Mouse (Mus musculus) lung, postnatal 0 days (tissue): ENCODE measurements around the gene Tbc1d14. TPM values are rescaled to one million over a fixed set of nuclear protein-coding genes. Genes with fewer than 3 reads are reported as not detected.
A peak's percentile ranks its signal among the peaks of the same experiment; 100 is the strongest.

Source experiments
- ATAC-seq: fragments of 200-750 bp; cut with Nextera tagmentation; 2 replicates; pipeline ENCODE4 v1.8.0; 2017; ENCODE audit warnings: moderate library complexity
- DNase-seq: peaks from one replicate; pipeline ENCODE4 v3.0.0-alpha.2; 2016; ENCODE audit warnings: low spot score
- H3K27ac ChIP-seq: fragments of 300-500 bp; sonication (generic); 2 replicates; pipeline ENCODE4 v1.5.1; 2014; ENCODE audit warnings: antibody characterized with exemption, mild to moderate bottlenecking, low read length, mixed read lengths
- H3K27me3 ChIP-seq: fragments of 300-500 bp; sonication (generic); replicated peaks from 2 replicates; pipeline ENCODE4 v1.6.1; 2014; ENCODE audit warnings: low read length, mixed read lengths; ENCODE audit not compliant: insufficient read depth
- H3K36me3 ChIP-seq: fragments of 300-500 bp; sonication (generic); 2 replicates; pipeline ENCODE4 v1.6.1; 2014; ENCODE audit warnings: low read length, mixed read lengths; ENCODE audit not compliant: insufficient read depth
- H3K4me1 ChIP-seq: fragments of 300-500 bp; sonication (generic); 2 replicates; pipeline ENCODE4 v1.6.1; 2014; ENCODE audit warnings: antibody characterized with exemption, low read depth, low read length, mixed read lengths; ENCODE audit not compliant: insufficient read depth
- H3K4me2 ChIP-seq: fragments of 300-500 bp; sonication (generic); replicated peaks from 2 replicates; pipeline ENCODE4 v1.6.1; 2014; ENCODE audit warnings: low read depth, mild to moderate bottlenecking, low read length, moderate library complexity, mixed read lengths
- H3K4me3 ChIP-seq: fragments of 300-500 bp; sonication (generic); 2 replicates; pipeline ENCODE4 v1.5.1; 2014; ENCODE audit warnings: low read depth, low read length
- H3K9ac ChIP-seq: fragments of 300-500 bp; sonication (generic); replicated peaks from 2 replicates; pipeline ENCODE4 v1.6.1; 2014; ENCODE audit warnings: low read depth, mild to moderate bottlenecking
- H3K9me3 ChIP-seq: fragments of 300-500 bp; sonication (generic); 2 replicates; pipeline ENCODE4 v1.6.1; 2016; ENCODE audit warnings: low read length, mixed read lengths
- CTCF ChIP-seq: IDR thresholded peaks from 2 replicates; pipeline ENCODE4 v1.5.1; 2016; ENCODE audit warnings: antibody characterized with exemption, mild to moderate bottlenecking
- EP300 ChIP-seq: IDR thresholded peaks from 2 replicates; pipeline ENCODE4 v1.6.1; 2016; ENCODE audit warnings: antibody characterized with exemption, mild to moderate bottlenecking, control low read depth
- WGBS: fragments of 180-500 bp; shearing (Covaris S2); extraction: QIAGEN DNeasy Blood & Tissue Kit; methylation state at CpG from one replicate; pipeline ENCODE4 v1.1.7; 2014; 5-methylcytosine and 5-hydroxymethylcytosine counted together
- polyA plus RNA-seq: library from polyadenylated mRNA; unstranded; fragments of >200 nt; fragmentation: Nextera tagmentation; extraction: Ambion mirVana; gene quantifications from 2 replicates; pipeline ENCODE4 v1.2.1, GENCODE M21; 2015

Gene Tbc1d14
- polyA plus RNA-seq, 1 experiment from 2014 or later: 15.0 TPM

- ATAC-seq: no peak
These were observed 25.3 kb upstream of the Tbc1d14 start for GRCm38 (mm10) chr5:36618356-36618755.

DNA sequence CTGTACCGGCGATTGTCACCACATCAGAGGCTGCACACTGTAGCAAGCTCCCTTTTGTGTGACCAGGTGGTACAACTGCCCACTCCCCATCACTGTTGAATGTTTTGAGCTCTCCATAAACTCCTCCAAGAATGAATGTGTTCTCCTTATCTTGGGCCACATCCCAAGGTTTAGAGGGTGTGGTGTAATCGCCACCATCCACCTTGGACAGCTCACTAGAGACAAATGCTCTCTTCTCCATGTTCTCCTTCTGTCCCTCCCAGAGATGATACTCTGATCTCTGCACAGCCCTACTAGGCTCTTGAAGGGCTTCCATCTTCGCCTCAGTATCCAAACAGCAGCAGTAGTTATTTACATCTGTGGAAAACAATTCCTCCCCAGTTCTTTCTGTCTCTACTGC is 21.0 kb upstream of the Tbc1d14 start:
- Histone ChIP-seq H3K27me3 (no peaks in the 10 kb centered on the region), H3K27ac (no peak overlapping the region), H3K4me2 (no peak overlapping the region), H3K9ac (no peak overlapping the region), H3K9me3 (no peaks in the 10 kb centered on the region), H3K4me3 (no peak overlapping the region), H3K36me3 (peaks cover 14% of the 10 kb centered on the region), H3K4me1 (no peaks in the 10 kb centered on the region)
- DNase-seq: no peak
- no peak for TF ChIP-seq EP300
- TF ChIP-seq CTCF: no peak
- no peak for ATAC-seq
- WGBS: 90% methylated on average over 4 of the region's 4 CpGs

More at GRCm38 (mm10) chr5:36618356-36618755, 25.3 kb upstream of the Tbc1d14 start:
- Histone ChIP-seq H3K27ac (no peak overlapping the region), H3K9ac (no peak overlapping the region), H3K4me3 (no peak overlapping the region), H3K27me3 (no peaks in the 10 kb centered on the region), H3K4me1 (no peaks in the 10 kb centered on the region), H3K9me3 (no peaks in the 10 kb centered on the region), H3K36me3 (peaks cover 14% of the 10 kb centered on the region), H3K4me2 (no peak overlapping the region)
- DNase-seq: no peak
- TF ChIP-seq EP300 (no peak), CTCF (no peak)
- WGBS: 49% methylated on average over 4 of the region's 4 CpGs

DNA sequence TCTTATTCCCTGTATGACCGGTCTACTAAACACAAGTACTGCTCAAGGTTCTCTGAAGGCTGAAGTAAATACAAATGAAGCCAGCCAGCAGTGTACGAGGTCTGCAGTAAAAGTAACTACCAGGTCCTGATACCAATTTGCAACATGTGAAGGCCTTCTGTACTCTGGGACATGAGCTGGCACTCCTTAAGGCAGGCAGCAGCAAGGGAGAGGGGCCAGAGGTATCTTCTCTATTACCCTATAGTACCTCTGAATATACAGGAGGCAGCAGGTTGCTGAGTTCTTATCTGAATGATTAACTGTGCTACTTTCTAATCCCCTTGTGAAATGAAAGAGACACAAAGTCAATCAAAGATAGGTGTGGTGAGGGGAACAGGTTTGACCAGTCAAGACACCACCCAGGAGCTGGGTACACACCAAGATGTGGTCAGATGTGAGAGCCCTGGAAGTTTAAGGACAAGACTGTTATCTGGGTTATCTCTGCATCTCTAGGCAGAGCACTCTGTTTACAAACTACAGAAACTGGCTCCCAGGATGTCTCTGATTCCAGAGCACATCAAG is 15.9 kb upstream of the Tbc1d14 start:
- no peak overlapping the region for H3K4me2 ChIP-seq
- no peaks in the 10 kb centered on the region for H3K27me3 ChIP-seq
- no peaks in the 10 kb centered on the region for H3K36me3 ChIP-seq
- no peak overlapping the region for H3K27ac ChIP-seq
- no peak for TF ChIP-seq EP300
- TF ChIP-seq CTCF: no peak
- H3K9me3 ChIP-seq: no peaks in the 10 kb centered on the region
- H3K4me3 ChIP-seq: no peak overlapping the region
- WGBS: 85% methylated on average over 2 of the region's 2 CpGs
- H3K4me1 ChIP-seq: no peaks in the 10 kb centered on the region
- no peak overlapping the region for H3K9ac ChIP-seq
- ATAC-seq (no peak), DNase-seq (no peak)

GRCm38 (mm10) chr5:36603031-36603430 is 10.0 kb upstream of the Tbc1d14 start:
- H3K9ac ChIP-seq: no peak overlapping the region
- no peak overlapping the region for H3K4me2 ChIP-seq
- TF ChIP-seq EP300 (no peak), CTCF (peak; percentile 76)
- no peaks in the 10 kb centered on the region for H3K27me3 ChIP-seq
- DNase-seq (no peak), ATAC-seq (peak; percentile 47; the same call in 1 of the 2 replicates)
- WGBS: 78% methylated on average over 5 of the region's 5 CpGs
- H3K9me3 ChIP-seq: no peaks in the 10 kb centered on the region
- no peak overlapping the region for H3K27ac ChIP-seq
- no peak overlapping the region for H3K4me3 ChIP-seq
- H3K36me3 ChIP-seq: peaks cover 11% of the 10 kb centered on the region; the same call in 1 of the 2 replicates
- no peaks in the 10 kb centered on the region for H3K4me1 ChIP-seq

DNA sequence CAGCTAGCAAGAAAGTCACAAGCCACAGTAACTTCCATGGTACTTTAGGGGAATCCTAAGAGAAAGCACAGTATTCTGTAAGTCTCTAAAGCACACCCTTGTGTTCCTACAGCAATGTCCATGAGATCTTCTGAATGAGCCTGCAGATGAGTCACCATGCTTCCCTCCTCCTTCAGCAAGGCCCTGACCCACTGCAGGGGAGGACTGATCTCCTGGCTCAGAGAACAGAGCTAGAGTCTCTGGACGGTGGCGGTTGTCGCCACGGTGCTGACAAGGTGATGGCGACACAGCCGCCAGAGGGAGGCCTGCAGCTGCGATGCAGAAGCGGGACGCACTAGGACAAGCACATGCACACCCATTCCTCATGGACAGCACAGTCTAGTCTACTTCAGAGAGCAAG is 9.0 kb upstream of the Tbc1d14 start:
- 76% methylated on average over 9 of the region's 9 CpGs for WGBS
- Histone ChIP-seq H3K4me1 (no peaks in the 10 kb centered on the region), H3K36me3 (peaks cover 11% of the 10 kb centered on the region; the same call in 1 of the 2 replicates), H3K4me3 (no peak overlapping the region), H3K9ac (no peak overlapping the region), H3K4me2 (no peak overlapping the region), H3K27me3 (no peaks in the 10 kb centered on the region), H3K27ac (no peak overlapping the region), H3K9me3 (no peaks in the 10 kb centered on the region)
- DNase-seq (no peak), ATAC-seq (no peak)
- TF ChIP-seq CTCF: no peak
- TF ChIP-seq EP300: no peak

GRCm38 (mm10) chr5:36601492-36601891 is 8.4 kb upstream of the Tbc1d14 start:
- ATAC-seq (no peak), DNase-seq (no peak)
- no peak overlapping the region for H3K9ac ChIP-seq
- no peaks in the 10 kb centered on the region for H3K4me1 ChIP-seq
- no peak overlapping the region for H3K27ac ChIP-seq
- H3K9me3 ChIP-seq: no peaks in the 10 kb centered on the region
- H3K36me3 ChIP-seq: peaks cover 11% of the 10 kb centered on the region; the same call in 1 of the 2 replicates
- WGBS: 89% methylated on average over 7 of the region's 7 CpGs
- TF ChIP-seq EP300 (no peak), CTCF (no peak)
- no peak overlapping the region for H3K4me2 ChIP-seq
- H3K4me3 ChIP-seq: no peak overlapping the region
- H3K27me3 ChIP-seq: no peaks in the 10 kb centered on the region
